Mouse (Mus musculus): Measurements from ENCODE around the gene Pop5. TPM values are rescaled to one million over a fixed set of nuclear protein-coding genes. Genes with fewer than 3 reads are reported as not detected.

Gene Pop5
- total RNA-seq, 2 experiments from 2014 or later, result 68.7 to 72.8 TPM

DNA sequence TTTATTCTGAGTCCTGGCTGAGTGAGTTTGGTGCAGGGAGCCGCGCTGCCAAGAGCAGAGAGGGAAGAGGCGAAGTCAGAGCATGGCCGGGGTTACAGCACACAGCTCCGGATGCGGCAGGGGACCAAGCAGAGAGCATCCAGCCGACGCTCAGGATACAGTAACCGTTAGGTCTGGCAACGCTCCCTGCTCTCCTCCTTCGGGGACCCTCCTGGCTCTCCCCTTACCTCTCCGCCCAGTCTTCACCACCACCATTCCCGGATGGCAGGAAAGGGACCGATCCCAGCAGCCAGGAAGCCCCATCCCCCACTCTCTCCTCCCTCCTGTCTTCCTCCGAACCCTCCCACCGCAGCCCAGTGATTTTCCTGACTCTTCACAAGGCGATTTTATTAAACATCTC, 20.8 kb upstream of the Pop5 start:
- no peak for DNase-seq (ENCODE audit: low spot score in 2 of 2)

DNA sequence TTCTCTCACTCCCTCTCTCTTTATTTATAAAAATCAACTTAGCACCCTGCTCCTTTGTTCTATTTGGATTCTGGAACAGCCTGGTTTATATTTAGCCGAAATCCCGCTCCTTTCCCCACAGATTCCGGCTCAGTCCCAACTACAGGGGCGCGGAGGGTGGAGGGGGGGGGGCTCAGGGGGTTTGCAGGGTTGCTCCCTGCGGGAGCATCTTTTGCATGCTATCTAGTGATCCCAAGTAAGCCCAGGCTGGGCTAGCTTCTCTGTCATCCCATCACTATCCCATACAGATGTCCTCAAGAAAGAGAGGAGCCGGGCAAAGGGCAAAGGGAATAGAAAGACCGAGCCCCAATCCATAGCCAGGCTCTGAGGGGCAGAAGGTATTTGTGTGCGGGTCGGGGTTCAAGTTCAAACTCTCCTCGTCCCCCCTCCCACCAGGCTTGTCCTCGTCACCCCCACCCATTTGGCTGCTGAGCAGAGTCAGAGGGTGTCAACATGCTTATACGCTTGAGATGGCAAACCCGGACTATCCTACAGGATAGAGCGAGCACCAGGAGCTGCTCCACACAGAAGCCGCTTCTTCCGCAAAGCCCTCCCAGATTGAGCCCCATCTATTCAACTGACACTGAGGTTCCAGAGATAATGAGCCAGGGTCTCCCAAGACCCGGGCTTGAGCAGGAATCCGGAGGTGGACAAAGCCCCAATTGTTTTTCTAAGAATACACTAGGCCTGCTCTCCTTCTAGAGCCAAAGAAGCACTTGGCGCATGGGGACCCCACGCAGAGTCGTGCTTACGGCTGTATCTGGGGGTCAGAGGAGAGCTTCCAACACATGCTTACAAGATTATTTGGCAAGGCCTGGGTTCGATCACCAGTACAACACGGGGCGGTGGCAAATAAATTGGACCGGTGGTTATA, 20.1 kb upstream of the Pop5 start:
- no peak for DNase-seq (ENCODE audit: low spot score in 2 of 2)

DNA sequence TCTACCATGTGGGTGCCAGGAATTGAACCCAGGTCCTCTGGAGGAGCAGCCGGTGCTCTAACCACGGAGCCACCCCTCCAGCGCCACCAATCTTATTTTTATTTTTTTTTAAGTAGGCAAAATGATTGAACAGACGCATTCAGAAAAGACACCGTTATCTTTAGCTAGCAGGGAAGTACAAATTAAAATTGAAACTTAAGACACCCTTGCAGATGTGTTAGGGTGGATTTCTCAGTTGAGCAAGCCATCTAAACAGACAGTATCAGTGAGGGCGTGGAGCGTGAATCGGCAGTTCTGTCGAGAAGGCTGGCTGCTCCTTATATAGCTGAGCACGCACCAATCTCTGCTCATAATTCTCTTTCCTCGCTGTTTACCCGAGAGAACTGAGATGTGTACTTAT, 17.6 kb upstream of the Pop5 start:
- no peak for DNase-seq (ENCODE audit: low spot score in 2 of 2)

- DNase-seq (ENCODE audit: low spot score in 2 of 2), result no peak
Observed at GRCm38 (mm10) chr5:115220931-115221640, 14.6 kb upstream of the Pop5 start.

GRCm38 (mm10) chr5:115222485-115222884, 13.2 kb upstream of the Pop5 start:
- DNase-seq (ENCODE audit: low spot score in 2 of 2), result no peak

- no peak for DNase-seq (ENCODE audit: low spot score in 2 of 2)
Observed at GRCm38 (mm10) chr5:115230830-115231551, 4.6 kb upstream of the Pop5 start.

- DNase-seq (ENCODE audit: low spot score in 2 of 2), result no peak
Observed at GRCm38 (mm10) chr5:115231552-115232120, 4.0 kb upstream of the Pop5 start.

GRCm38 (mm10) chr5:115232516-115232915, 3.1 kb upstream of the Pop5 start:
- no peak for DNase-seq (ENCODE audit: low spot score in 2 of 2)

DNA sequence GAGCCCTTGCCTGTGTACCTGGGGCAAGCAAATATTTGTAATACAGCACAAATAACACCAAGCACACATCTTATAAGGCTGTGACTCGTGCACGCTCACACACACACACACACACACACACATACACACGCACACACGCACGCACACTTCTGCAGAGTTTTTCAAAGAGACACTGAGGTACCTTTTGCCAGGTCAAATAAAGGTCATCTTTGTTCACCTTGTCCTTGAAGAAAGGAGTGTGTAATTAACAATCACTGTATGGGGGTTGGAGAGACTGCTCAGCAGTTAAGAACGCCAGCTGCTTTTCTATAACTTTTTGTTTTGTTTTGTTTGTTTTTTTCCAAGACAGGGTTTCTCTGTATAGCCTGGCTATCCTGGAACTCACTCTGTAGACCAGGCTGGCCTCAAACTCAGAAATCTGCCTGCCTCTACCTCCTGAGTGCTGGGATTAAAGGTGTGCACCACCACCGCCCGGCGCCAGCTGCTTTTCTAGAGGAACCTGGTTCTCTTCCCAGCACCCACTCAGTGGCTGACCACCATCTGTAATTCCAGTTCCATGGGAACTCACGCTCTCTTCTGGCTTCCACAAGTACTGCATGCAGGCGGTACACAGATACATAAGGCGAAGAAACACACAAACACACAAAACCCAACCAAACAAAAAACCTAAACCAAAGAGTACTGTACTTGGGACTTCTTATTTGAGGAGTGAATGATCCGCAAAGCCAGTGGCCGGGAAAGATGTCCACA, 2.4 kb upstream of the Pop5 start:
- DNase-seq (ENCODE audit: low spot score in 2 of 2), result no peak

- no peak for DNase-seq (ENCODE audit: low spot score in 2 of 2)
Observed at GRCm38 (mm10) chr5:115234519-115234918, 1.1 kb upstream of the Pop5 start.

GRCm38 (mm10) chr5:115235323-115235771, 289 bp upstream of the Pop5 start:
- peak; percentile 62 to 64 for DNase-seq (ENCODE audit: low spot score in 2 of 2)

DNA sequence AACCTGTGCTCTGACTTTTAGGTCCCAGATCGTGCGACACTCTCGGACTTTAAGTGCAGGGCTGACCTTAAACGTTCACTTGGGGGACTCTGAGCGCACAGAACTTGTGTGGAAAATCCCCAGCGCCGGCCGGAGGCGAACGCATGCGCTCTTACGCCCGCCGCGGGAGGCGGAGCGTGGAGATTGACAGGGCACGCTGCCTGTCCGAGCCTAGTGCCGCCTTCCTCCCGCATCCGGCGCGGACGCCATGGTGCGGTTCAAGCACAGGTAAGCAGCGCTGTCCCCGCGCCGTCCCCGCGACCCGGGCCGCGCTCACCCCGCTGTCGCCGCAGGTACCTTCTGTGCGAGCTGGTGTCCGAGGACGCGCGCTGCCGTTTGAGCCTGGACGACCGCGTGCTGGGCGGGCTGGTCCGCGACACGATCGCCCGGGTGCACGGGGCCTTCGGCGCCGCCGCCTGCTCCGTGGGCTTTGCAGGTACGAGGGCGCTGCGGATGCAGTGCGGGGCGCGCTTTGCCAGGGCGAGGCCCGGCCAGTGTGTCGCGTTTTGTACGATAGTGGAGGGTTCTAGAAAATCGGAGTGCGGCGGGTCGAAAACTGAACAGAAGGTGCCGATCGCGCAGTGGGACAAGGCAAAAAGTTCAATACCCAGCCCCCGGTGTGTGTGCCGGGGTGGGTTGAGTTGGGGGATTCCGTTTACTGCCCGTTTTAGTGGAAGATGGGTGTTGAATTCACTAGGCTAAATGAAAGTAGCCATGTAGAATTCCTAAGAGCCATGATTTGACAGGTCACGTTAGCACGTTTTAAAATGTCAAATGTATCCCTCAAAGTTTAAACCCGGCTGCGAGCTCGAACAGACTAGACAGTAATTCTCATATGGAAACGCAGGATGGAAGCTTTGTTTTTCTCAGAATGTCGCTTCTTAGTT, 2.4 kb downstream of the Pop5 start:
- peak; percentile 86 to 93 for DNase-seq (ENCODE audit: low spot score in 2 of 2)

DNA sequence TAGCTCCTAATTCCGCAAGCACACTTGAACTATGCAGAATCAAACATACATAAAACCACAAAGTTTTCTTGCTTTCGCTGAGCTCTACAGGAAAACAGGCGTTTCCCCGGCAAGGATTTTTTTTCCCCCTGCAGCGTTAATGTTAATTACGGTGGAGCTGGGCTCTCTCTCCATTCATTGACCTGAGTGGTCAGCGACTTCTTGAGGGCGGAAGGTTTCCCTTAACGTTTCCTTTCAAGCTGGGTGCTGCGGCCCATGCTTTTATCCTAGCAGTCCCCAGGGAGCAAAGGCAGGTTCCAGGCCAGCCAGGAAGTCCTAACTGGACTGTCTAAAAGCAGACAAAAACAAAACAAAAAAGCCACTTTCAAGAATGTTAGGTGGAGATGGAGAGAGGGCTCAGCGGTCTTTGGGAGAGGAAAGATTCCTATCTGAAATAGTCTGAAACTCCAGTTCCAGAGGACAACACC, 3.1 kb downstream of the Pop5 start:
- no peak for DNase-seq (ENCODE audit: low spot score in 2 of 2)

GRCm38 (mm10) chr5:115240191-115240590, 4.6 kb downstream of the Pop5 start:
- DNase-seq (ENCODE audit: low spot score in 2 of 2), result no peak

DNA sequence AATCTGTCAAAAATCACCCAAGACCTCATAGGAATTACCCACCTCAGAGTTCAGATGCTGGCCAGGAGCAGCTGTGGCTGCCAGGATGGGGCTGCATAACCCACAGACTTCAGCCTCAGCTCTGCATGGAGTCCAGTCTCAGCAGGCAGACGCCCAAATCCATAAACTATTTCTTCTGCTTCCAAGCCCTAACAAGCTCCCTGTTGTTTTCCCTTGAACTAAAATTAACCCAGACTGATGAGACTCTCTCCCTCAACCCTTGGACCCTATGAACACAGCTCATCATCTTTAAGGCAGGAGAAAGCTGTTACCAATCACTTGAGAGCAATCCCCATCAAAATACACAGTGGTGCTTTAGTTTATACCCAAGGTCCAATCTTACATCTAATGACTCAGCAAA, 19.8 kb downstream of the Pop5 start:
- DNase-seq (ENCODE audit: low spot score in 2 of 2), result no peak

DNA sequence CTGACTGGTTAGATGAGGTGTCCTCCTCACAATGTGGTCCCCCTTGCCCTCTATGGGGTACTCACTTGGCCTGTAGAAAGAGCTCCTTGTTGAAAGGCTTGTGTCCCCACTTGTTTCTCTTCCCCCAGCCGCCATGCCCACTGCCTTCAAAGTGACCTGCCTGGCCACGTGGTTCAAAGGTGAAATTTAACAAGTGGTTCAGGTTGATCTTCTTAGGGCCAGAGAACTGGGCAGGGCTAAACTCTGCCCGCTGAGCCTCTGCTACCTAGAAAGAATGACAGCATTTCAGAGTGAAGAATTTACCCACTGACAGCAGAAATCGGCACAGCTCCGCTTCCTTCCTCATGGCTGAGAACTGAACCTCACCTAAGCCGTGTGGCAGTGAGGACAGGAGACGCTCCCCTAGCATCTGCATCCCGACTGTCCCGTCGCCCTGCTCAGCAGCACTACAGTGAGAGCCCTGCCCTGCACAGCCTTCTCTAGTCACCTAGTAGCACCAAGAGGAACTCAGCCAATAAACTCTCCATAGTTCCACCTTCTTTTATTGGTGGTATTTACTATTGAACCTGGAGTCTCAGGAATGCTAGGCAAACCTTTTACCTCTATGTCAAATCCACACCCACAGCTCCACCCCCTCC, 21.4 kb downstream of the Pop5 start:
- DNase-seq (ENCODE audit: low spot score in 2 of 2), result no peak

- DNase-seq (ENCODE audit: low spot score in 2 of 2), result no peak
Observed at GRCm38 (mm10) chr5:115260356-115260755, 24.7 kb downstream of the Pop5 start.

DNA sequence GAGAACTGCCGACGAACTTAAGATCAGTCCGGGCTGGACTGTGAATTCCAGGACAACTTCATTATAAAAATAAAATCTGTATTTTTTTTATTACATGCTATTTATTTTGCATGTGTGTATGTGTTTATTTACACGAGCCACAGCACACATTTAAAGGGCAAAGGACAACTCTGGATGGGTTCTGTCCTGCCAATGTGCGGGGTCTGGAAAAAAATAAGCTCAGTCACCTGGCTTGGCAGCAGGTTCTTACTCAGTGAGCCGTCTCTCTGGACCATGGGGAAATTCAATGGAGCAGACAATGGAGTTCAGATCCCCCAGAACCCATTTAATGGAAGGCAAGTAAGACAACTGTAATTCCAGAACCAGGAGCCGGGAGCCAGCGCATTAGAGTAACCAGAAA, 25.5 kb downstream of the Pop5 start:
- DNase-seq (ENCODE audit: low spot score in 2 of 2), result no peak

DNA sequence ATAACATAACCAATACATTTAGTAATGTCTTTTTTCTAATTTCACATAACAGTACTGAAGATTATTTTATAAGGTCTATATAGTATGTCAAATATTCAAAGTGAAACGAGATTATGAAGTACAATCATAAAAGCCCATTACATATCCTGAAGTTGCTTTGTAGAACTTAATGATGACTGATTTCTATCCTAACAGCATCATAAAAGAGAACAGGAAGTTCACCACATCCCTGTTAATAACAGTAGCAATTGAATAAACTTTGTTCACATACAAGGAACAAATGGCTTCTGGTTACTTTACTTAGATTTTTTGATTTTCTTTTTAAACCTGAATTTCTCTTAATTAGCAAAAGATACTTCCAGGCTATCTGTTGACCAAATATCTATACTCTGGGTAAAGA, 26.2 kb downstream of the Pop5 start:
- no peak for DNase-seq (ENCODE audit: low spot score in 2 of 2)

All from layer of hippocampus, postnatal 14 days (tissue).